In genomic region chr2:71376433-71376906, GRCm38 (mm10) we compare ENCODE assay signal across 11 mouse cellular contexts. TPM values are rescaled to one million over a fixed set of nuclear protein-coding genes. Genes with fewer than 3 reads are reported as not detected.
DNase-seq lines count a peak whose midpoint lies in the region; ATAC-seq and TF ChIP-seq lines count a peak whose summit lies in the region.
"Had no signal": no experiment of that assay in that cellular context is flagged by ENCODE, and none has a peak within 500 bp of the region (broad histone marks: within the 10 kb centered on the region; RNA-seq: fewer than 3 reads in every experiment).

No protein-coding gene starts in this region.

- H3K9me3 ChIP-seq in heart, embryonic 14.5 days (ENCODE audit: control insufficient read depth, low read length) = no peaks in the 10 kb centered on the region
- H3K9me3 ChIP-seq in liver, embryonic 14.5 days (ENCODE audit: control insufficient read depth, low read length) = no peaks in the 10 kb centered on the region
- H3K9me3 ChIP-seq: neural tube, embryonic 15.5 days had no signal

- H3K4me1 ChIP-seq in heart, embryonic 14.5 days (ENCODE audit: control insufficient read depth in 2 of 2, insufficient read depth in 2 of 2, low read length in 2 of 2) = peaks cover 0 to 2% of the 10 kb centered on the region in 2 experiments; a peak in 1 of 4 replicates
- peaks cover 9 to 26% of the 10 kb centered on the region in 2 experiments for H3K4me1 ChIP-seq in liver, embryonic 14.5 days (replicated peaks; ENCODE audit: control insufficient read depth in 2 of 2, insufficient read depth in 2 of 2, low read length in 1 of 2)
- H3K4me1 ChIP-seq: neural tube, embryonic 15.5 days had no signal

- 18% methylated on average over 11 of the region's 11 CpGs for WGBS in heart, embryonic 14.5 days
- WGBS in liver, embryonic 14.5 days (ENCODE audit: insufficient replicate concordance) = 39% methylated on average over 11 of the region's 11 CpGs

- no peak overlapping the region for H3K27ac ChIP-seq in heart, embryonic 14.5 days (replicated peaks in 1 of 2; ENCODE audit: control insufficient read depth in 1 of 2, insufficient read depth in 1 of 2, low read depth in 2 of 2, low read length in 2 of 2)
- no peak overlapping the region for H3K27ac ChIP-seq in liver, embryonic 14.5 days
- H3K27ac ChIP-seq: neural tube, embryonic 15.5 days had no signal

- DNase-seq in heart, postnatal 25 days (ENCODE audit: low spot score) = no peak
- peak; percentile 51 for DNase-seq in embryo, embryonic 11 days
- DNase-seq in liver, embryonic 14.5 days (ENCODE audit: low read depth in 3 of 3, low spot score in 3 of 3) = peak in 2 of 3 experiments; percentile 28 to 43
- no peak for DNase-seq in right cerebral cortex, postnatal 14 days
- no peak for DNase-seq in layer of hippocampus, postnatal 14 days (ENCODE audit: low spot score in 2 of 2)
- no peak for DNase-seq in frontal cortex, postnatal 14 days (ENCODE audit: low spot score in 2 of 2)
- DNase-seq: cerebellum, adult 11 months had no signal

- no peaks in the 10 kb centered on the region for H3K27me3 ChIP-seq in heart, embryonic 14.5 days (ENCODE audit: control insufficient read depth, insufficient read depth, low read length)
- H3K27me3 ChIP-seq in liver, embryonic 14.5 days (ENCODE audit: control insufficient read depth, insufficient read depth, low read length) = no peaks in the 10 kb centered on the region
- H3K27me3 ChIP-seq: neural tube, embryonic 15.5 days had no signal

- peak overlapping the region; percentile 52 for H3K4me2 ChIP-seq in heart, embryonic 14.5 days (ENCODE audit: low read length)
- peak overlapping the region; percentile 44 for H3K4me2 ChIP-seq in liver, embryonic 14.5 days (ENCODE audit: low read depth)
- H3K4me2 ChIP-seq: neural tube, embryonic 15.5 days had no signal

- H3K36me3 ChIP-seq in heart, embryonic 14.5 days (ENCODE audit: control insufficient read depth, insufficient read depth, low read length) = no peaks in the 10 kb centered on the region
- H3K36me3 ChIP-seq in liver, embryonic 14.5 days (replicated peaks; ENCODE audit: control insufficient read depth, insufficient read depth, low read depth) = no peaks in the 10 kb centered on the region
- H3K36me3 ChIP-seq: neural tube, embryonic 15.5 days had no signal

- no peak for ATAC-seq in heart, embryonic 14.5 days (ENCODE audit: insufficient number of reproducible peaks, insufficient read depth, low FRiP score, low read depth)
- peak; percentile 94 for ATAC-seq in CD4-positive, CD25-positive, alpha-beta regulatory T cell, adult 4 months
- peak; percentile 68; the same call in 1 of the 2 replicates for ATAC-seq in liver, embryonic 14.5 days (ENCODE audit: insufficient read depth)
- ATAC-seq: forebrain, embryonic 16.5 days had no signal

- no peak for TF ChIP-seq CTCF in liver, embryonic 14.5 days (IDR thresholded peaks at IDR 0.05; ENCODE audit: low read depth)

- H3K4me3 ChIP-seq in heart, embryonic 14.5 days (ENCODE audit: control insufficient read depth in 1 of 2, insufficient read depth in 1 of 2, low read depth in 1 of 2, low read length in 2 of 2) = peak overlapping the region in 1 of 2 experiments; percentile 14; a peak in 1 of 4 replicates
- H3K4me3 ChIP-seq in liver, embryonic 14.5 days (ENCODE audit: insufficient read depth in 1 of 2, low read depth in 2 of 2, low read length in 2 of 2) = peak overlapping the region; percentile 12 to 49; a peak in 3 of 4 replicates
- H3K4me3 ChIP-seq: neural tube, embryonic 15.5 days had no signal

- TF ChIP-seq EP300 in liver, embryonic 14.5 days (IDR thresholded peaks at IDR 0.05; ENCODE audit: low read depth) = no peak

- intact Hi-C loops in heart, postnatal 25 days (cut with DNase I) = no loop called here

- no peak overlapping the region for H3K9ac ChIP-seq in heart, embryonic 14.5 days (ENCODE audit: low read length)
- no peak overlapping the region for H3K9ac ChIP-seq in liver, embryonic 14.5 days (replicated peaks)
- H3K9ac ChIP-seq: neural tube, embryonic 15.5 days had no signal

RNA-seq across cellular contexts. Expression of gene Slc25a12, which starts 8.9 kb away (rescaled TPM):
- 118 and 123 TPM in 2 replicates for polyA plus RNA-seq in heart, embryonic 14.5 days (2014; fragmentation: Nextera tagmentation; extraction: Ambion mirVana)
- total RNA-seq in heart, postnatal 25 days (2021) = 100 to 1,000 TPM; 264 to 279 TPM
- polyA plus RNA-seq in CD4-positive, CD25-positive, alpha-beta regulatory T cell, adult 4 months (2017; shearing (Covaris generic)) = 10 to 100 TPM; 74.4 to 89.2 TPM
- 12.8 and 13.1 TPM in 2 replicates for polyA plus RNA-seq in liver, embryonic 14.5 days (2012; rRNA removed)
- 23.0 and 24.0 TPM in 2 replicates for polyA plus RNA-seq in liver, embryonic 14.5 days (2014; fragmentation: Nextera tagmentation; extraction: Ambion mirVana)
- 100 to 1,000 TPM; 164 to 174 TPM for total RNA-seq in layer of hippocampus, postnatal 14 days (2021)

RNA-seq across cellular contexts. Expression of gene Hat1, which starts 12.3 kb away (rescaled TPM):
- polyA plus RNA-seq in heart, embryonic 14.5 days (2014; fragmentation: Nextera tagmentation; extraction: Ambion mirVana) = 107 TPM in 2 replicates
- 10 to 100 TPM; 26.6 to 29.6 TPM for total RNA-seq in heart, postnatal 25 days (2021)
- 10 to 100 TPM; 57.1 to 58.8 TPM for polyA plus RNA-seq in CD4-positive, CD25-positive, alpha-beta regulatory T cell, adult 4 months (2017; shearing (Covaris generic))
- 41.3 and 69.4 TPM in 2 replicates for polyA plus RNA-seq in liver, embryonic 14.5 days (2012; rRNA removed)
- polyA plus RNA-seq in liver, embryonic 14.5 days (2014; fragmentation: Nextera tagmentation; extraction: Ambion mirVana) = 120 and 122 TPM in 2 replicates
- total RNA-seq in layer of hippocampus, postnatal 14 days (2021) = 10 to 100 TPM; 15.6 to 15.7 TPM

Comparison
In these comparisons a context has a peak if more than half of its experiments do, and no peak if none do; other contexts are left out.
1. DNase-seq: peak in embryo, embryonic 11 days (single experiment) and liver, embryonic 14.5 days (2 of 3); none in heart, postnatal 25 days (single experiment), right cerebral cortex, postnatal 14 days (single experiment), layer of hippocampus, postnatal 14 days (0 of 2) and frontal cortex, postnatal 14 days (0 of 2).